Mouse (Mus musculus) lung, adult 2 months (tissue): ENCODE data around the gene Crabp2.

Source experiments
- CTCF ChIP-seq: fragments of 200-500 bp; IDR thresholded peaks from 2 replicates; pipeline ENCODE4 v1.5.1; 2011; ENCODE audit warnings: mild to moderate bottlenecking, low read length, control low read depth; ENCODE audit not compliant: insufficient read depth
- POLR2A ChIP-seq: fragments of 200-500 bp; IDR thresholded peaks from 2 replicates; pipeline ENCODE4 v1.6.1; 2011; ENCODE audit warnings: low read depth, mild to moderate bottlenecking, control low read depth, low read length, borderline replicate concordance; ENCODE audit errors: extremely low read depth

DNA sequence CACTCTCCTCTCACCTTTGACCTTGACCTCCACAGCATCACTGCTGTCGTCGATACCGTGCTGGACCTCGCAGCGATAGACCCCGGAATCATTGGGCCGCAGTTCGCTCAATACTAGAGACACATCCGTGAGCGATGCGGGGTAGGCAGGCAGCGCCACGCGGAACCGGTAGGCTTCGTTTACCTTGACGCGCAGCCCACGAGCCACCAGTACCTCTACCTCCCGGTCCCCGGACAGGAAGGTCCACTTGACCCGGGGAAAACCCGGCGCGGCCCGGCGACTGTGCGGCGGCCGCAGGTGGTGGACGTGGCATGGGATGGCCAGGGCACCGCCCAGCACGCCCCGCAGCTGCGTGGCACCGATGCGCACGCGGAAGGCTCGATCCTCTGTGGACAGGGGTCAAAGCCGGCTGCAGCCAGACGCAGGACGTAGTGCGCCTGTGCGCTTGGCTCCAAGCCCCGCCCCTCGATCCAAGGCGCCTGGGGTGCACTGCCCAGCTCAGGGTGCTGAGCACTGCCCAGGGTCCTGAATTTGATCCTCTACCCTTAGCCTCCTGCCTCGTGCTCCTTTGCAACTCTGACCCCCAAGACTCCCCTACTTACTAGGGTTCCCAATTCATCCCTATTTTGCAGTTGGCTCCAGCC, 48.6 kb downstream of the Crabp2 start:
- TF ChIP-seq CTCF: no peak
- TF ChIP-seq POLR2A: no peak
